Mouse (Mus musculus): Measurements from ENCODE around the gene Capn11.

DNA sequence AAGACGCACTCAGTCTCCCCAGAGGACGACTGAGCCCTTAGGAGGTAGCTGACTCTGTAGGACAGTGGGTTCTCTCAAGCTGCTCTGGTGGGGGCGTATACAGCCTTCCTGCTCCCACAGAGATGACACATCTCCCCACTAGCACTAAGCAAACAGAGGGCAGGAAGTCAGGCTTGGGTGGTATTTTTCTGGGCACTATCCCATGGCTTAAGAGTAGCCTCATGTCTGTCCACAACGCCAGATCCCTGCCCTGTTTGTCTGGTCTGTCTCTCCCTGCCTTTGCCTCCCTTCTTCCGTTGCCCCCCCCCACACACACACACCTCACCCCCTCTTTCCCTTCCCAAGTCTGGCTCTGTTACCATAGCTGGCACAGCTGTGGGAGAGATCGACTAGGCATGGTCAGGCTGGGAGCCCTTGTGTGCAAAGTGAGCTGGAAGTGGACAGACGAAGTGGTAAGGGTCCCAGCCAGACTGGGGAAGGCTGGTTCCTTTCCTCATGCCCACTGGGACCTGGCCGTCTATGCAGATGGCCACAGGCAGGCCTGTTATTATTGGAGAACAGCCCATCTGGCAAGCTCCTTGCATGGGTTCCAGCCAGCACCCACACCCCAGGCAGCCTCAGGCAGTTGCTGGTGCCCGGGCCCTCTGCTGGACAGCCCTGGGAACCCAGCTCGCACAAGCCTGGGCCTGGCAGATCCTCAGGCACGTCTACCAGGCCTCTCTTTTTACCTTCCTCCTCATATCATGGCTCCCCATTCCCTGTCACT lies 62.3 kb downstream of the Capn11 start:
- TF ChIP-seq CTCF (IDR thresholded peaks at IDR 0.05; ENCODE audit: insufficient read depth, low read length) (peak; percentile 52), POLR2A (IDR thresholded peaks at IDR 0.05; ENCODE audit: borderline replicate concordance, extremely low read depth, low read depth, low read length) (no peak)

Data from lung, adult 2 months (tissue).